Mouse (Mus musculus): ENCODE measurements around the gene Bmp4. TPM values are rescaled to one million over a fixed set of nuclear protein-coding genes. Genes with fewer than 3 reads are reported as not detected.

Bmp4 gene
- polyA plus RNA-seq, 1 experiment from 2014 or later = 16.6 TPM

GRCm38 (mm10) chr14:46381457-46381856 is 9.0 kb downstream of the Bmp4 start:
- WGBS = 33% methylated on average over 6 of the region's 6 CpGs
- Histone ChIP-seq H3K36me3 (no peaks in the 10 kb centered on the region), H3K9me3 (replicated peaks) (no peaks in the 10 kb centered on the region), H3K4me1 (peaks cover 20% of the 10 kb centered on the region), H3K9ac (no peak overlapping the region), H3K4me3 (no peak overlapping the region), H3K27ac (no peak overlapping the region), H3K4me2 (replicated peaks) (no peak overlapping the region), H3K27me3 (peaks cover 72% of the 10 kb centered on the region)
- no peak for ATAC-seq (ENCODE audit: low FRiP score)

GRCm38 (mm10) chr14:46380286-46380721 is 10.2 kb downstream of the Bmp4 start:
- Histone ChIP-seq H3K4me3 (peak overlapping the region; percentile 32), H3K9me3 (replicated peaks) (no peaks in the 10 kb centered on the region), H3K4me2 (replicated peaks) (peak overlapping the region; percentile 63), H3K9ac (peak overlapping the region; percentile 50), H3K36me3 (no peaks in the 10 kb centered on the region), H3K4me1 (peaks cover 9% of the 10 kb centered on the region), H3K27ac (no peak overlapping the region), H3K27me3 (peaks cover 60% of the 10 kb centered on the region)
- whole genome bisulfite sequencing = 4% methylated on average over 31 of the region's 31 CpGs
- peak; percentile 56; the same call in 1 of the 2 replicates for ATAC-seq (ENCODE audit: low FRiP score)

GRCm38 (mm10) chr14:46379285-46379684 is 11.2 kb downstream of the Bmp4 start, which contains the start of gene Gm15217:
TSS of gene Gm15217 (plus strand) at chr14:46379414.
- Histone ChIP-seq H3K4me3 (peak within 1 kb of the TSS; percentile 32), H3K4me1 (peaks cover 8% of the 10 kb centered on the region), H3K36me3 (no peaks in the 10 kb centered on the region), H3K27ac (no peak within 1 kb of the TSS), H3K4me2 (replicated peaks) (peak within 1 kb of the TSS; percentile 63), H3K9ac (peak within 1 kb of the TSS; percentile 50; the same call in 1 of the 2 replicates), H3K27me3 (peaks cover 51% of the 10 kb centered on the region), H3K9me3 (replicated peaks) (no peaks in the 10 kb centered on the region)
- ATAC-seq (ENCODE audit: low FRiP score) = no peak
- 89% methylated on average over 12 of the region's 12 CpGs for WGBS

GRCm38 (mm10) chr14:46375796-46376195 is 14.7 kb downstream of the Bmp4 start:
- peaks cover 7% of the 10 kb centered on the region for H3K4me1 ChIP-seq
- no peak overlapping the region for H3K27ac ChIP-seq
- H3K27me3 ChIP-seq = peaks cover 20% of the 10 kb centered on the region
- WGBS = 91% methylated on average over 5 of the region's 5 CpGs
- H3K4me2 ChIP-seq (replicated peaks) = no peak overlapping the region
- no peaks in the 10 kb centered on the region for H3K36me3 ChIP-seq
- H3K9me3 ChIP-seq (replicated peaks) = no peaks in the 10 kb centered on the region
- no peak overlapping the region for H3K4me3 ChIP-seq
- no peak for ATAC-seq (ENCODE audit: low FRiP score)
- H3K9ac ChIP-seq = no peak overlapping the region

- Histone ChIP-seq H3K27me3 (no peaks in the 10 kb centered on the region), H3K4me1 (no peaks in the 10 kb centered on the region), H3K4me2 (replicated peaks) (no peak overlapping the region), H3K36me3 (no peaks in the 10 kb centered on the region), H3K9ac (no peak overlapping the region), H3K9me3 (replicated peaks) (no peaks in the 10 kb centered on the region), H3K4me3 (no peak overlapping the region), H3K27ac (no peak overlapping the region)
- no peak for ATAC-seq (ENCODE audit: low FRiP score)
- 48% methylated on average over 9 of the region's 9 CpGs for WGBS
Observed at GRCm38 (mm10) chr14:46372452-46372851, 18.0 kb downstream of the Bmp4 start.

GRCm38 (mm10) chr14:46363209-46363608 is 27.3 kb downstream of the Bmp4 start:
- Histone ChIP-seq H3K27me3 (no peaks in the 10 kb centered on the region), H3K9ac (no peak overlapping the region), H3K36me3 (no peaks in the 10 kb centered on the region), H3K4me3 (no peak overlapping the region), H3K4me1 (no peaks in the 10 kb centered on the region), H3K4me2 (replicated peaks) (no peak overlapping the region), H3K9me3 (replicated peaks) (no peaks in the 10 kb centered on the region), H3K27ac (no peak overlapping the region)
- 42% methylated on average over 10 of the region's 10 CpGs for WGBS
- no peak for ATAC-seq (ENCODE audit: low FRiP score)

GRCm38 (mm10) chr14:46357696-46358095 is 32.8 kb downstream of the Bmp4 start:
- Histone ChIP-seq H3K4me1 (no peaks in the 10 kb centered on the region), H3K27me3 (no peaks in the 10 kb centered on the region), H3K9me3 (replicated peaks) (no peaks in the 10 kb centered on the region), H3K27ac (no peak overlapping the region), H3K36me3 (no peaks in the 10 kb centered on the region), H3K9ac (no peak overlapping the region), H3K4me3 (no peak overlapping the region), H3K4me2 (replicated peaks) (no peak overlapping the region)
- 80% methylated on average over 8 of the region's 8 CpGs for WGBS
- ATAC-seq (ENCODE audit: low FRiP score) = no peak

- Histone ChIP-seq H3K4me2 (replicated peaks) (no peak overlapping the region), H3K27ac (no peak overlapping the region), H3K9me3 (replicated peaks) (no peaks in the 10 kb centered on the region), H3K27me3 (no peaks in the 10 kb centered on the region), H3K36me3 (no peaks in the 10 kb centered on the region), H3K9ac (no peak overlapping the region), H3K4me3 (no peak overlapping the region), H3K4me1 (no peaks in the 10 kb centered on the region)
- no peak for ATAC-seq (ENCODE audit: low FRiP score)
- WGBS = 87% methylated on average over 7 of the region's 7 CpGs
Observed at GRCm38 (mm10) chr14:46357286-46357685, 33.2 kb downstream of the Bmp4 start.

- Histone ChIP-seq H3K4me3 (no peak overlapping the region), H3K9ac (no peak overlapping the region)
- ATAC-seq (ENCODE audit: low FRiP score) = no peak
Observed at GRCm38 (mm10) chr14:46344750-46345149, 45.7 kb downstream of the Bmp4 start.

GRCm38 (mm10) chr14:46338801-46339200 is 51.7 kb downstream of the Bmp4 start:
- Histone ChIP-seq H3K9ac (no peak overlapping the region), H3K36me3 (no peaks in the 10 kb centered on the region), H3K4me1 (no peaks in the 10 kb centered on the region), H3K27me3 (no peaks in the 10 kb centered on the region), H3K4me3 (no peak overlapping the region), H3K9me3 (replicated peaks) (no peaks in the 10 kb centered on the region), H3K27ac (no peak overlapping the region), H3K4me2 (replicated peaks) (no peak overlapping the region)
- WGBS = 77% methylated on average over 11 of the region's 11 CpGs
- no peak for ATAC-seq (ENCODE audit: low FRiP score)

More at GRCm38 (mm10) chr14:46344750-46345149, 45.7 kb downstream of the Bmp4 start:
- Histone ChIP-seq H3K4me1 (no peaks in the 10 kb centered on the region), H3K27ac (no peak overlapping the region), H3K9me3 (replicated peaks) (no peaks in the 10 kb centered on the region), H3K27me3 (no peaks in the 10 kb centered on the region), H3K4me2 (replicated peaks) (no peak overlapping the region), H3K36me3 (no peaks in the 10 kb centered on the region)

Other genes starting within 250 kb of the Bmp4 start
- gene Gm15217, start 11.3 kb downstream of the Bmp4 start, polyA plus RNA-seq (2016; fragmentation: Nextera tagmentation; extraction: Ambion mirVana) = not detected in 2 replicates